Mouse (Mus musculus) CD4-positive, CD25-positive, alpha-beta regulatory T cell, adult 2 months (primary cell): ENCODE measurements around the gene Fam219a.

Source experiments
- DNase-seq: peaks from one replicate; pipeline ENCODE4 v3.0.0-alpha.2; 2012; ENCODE audit warnings: low read depth, low spot score

Fam219a gene

DNA sequence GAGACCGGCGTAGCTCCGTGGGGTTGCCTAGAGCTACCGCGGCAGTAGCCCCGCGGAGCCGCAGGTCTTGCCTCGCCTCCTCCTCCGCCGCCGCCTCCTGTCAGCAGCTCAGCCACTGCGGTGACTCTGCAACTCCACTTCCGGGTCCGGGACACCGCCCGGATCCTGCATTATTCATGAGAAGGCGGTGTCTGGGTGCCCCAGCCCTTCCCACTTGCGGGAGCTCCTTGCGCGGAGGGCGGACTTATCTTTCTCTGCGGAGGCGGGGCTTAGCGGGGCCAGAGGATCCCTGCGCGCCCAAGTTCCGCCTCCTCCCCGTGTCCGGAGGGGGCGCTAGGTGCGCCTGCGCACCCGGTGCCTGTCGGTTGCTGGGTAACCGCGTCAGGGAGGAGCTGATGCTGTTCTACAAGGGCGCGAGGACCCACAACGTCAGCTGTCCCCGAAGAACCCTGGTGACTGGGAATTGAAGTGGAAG lies at the start of gene Fam219a, which contains the start of gene Dnaic1:
Gene Fam219a, minus strand, starts transcription at position 128 of the 475 bp plus-strand sequence.
Gene Dnaic1, plus strand, starts transcription at position 365 of the 475 bp plus-strand sequence.
- DNase-seq: peak; percentile 99

DNA sequence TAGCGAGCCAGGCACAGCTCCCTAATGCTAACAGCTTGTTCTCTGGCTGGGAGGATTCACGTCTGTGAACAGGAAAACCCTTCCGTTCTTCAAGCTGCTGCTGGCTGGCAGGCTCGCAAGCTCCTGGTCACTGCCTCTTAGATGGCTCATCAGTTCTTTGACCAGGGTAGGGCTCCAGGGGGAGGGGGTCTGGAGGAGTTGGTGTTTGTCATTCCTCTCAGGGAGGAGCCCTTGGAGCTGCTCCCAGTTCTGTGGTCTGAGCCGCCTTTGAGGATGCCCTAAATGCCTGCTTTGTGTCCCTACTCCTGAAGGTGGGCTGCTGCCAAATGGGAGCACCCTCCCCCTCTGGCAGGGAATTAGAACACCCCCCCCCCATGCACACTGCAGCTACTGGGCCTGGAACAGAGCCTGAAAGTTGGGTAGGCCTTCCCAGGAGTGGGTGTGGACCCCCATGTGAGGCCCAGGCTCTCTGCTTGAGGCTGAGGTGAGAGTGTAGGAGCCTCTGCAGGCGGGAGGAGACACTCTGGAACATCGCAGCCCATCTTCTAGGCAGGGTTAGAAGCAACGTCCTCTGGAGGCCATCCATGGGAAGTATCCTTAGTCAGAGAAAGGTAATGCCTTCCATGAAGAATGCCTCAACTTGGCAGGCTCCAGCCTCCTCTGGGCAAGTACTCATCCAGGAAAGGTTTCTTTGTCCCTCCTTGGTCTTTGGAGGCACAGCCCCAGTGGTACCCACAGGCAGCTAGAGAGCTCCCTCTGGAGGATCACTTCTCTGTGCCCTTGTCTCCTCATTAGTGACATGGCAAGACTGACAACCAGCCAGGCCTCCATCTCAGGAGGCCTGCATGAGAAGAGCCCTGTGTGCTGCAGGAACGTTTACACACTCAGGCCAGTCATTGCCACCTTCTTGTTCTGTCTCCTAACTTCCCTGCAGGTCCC lies 46.6 kb upstream of the Fam219a start:
- no peak for DNase-seq

DNA sequence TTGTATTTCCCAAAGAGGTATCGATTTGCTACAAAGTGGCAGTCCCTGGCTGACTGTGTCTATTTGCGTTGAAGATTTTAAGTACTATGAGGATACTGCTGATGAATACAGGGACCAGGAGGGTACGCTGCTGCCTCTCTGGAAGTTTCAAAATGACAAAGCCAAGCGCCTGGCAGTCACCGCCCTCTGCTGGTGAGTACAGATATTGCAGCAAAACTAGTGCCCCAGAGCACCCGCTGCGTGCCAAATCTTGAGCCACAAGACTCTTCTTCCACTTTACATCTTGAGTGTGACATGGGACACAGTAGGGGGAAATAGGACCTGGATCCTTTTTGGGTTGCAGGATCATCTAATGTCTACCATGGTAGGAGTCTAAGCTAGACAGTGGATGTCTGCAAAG lies 44.8 kb upstream of the Fam219a start:
- peak; percentile 77 for DNase-seq

- DNase-seq: no peak
Measured at GRCm38 (mm10) chr4:41612166-41612565, 42.8 kb upstream of the Fam219a start.

DNA sequence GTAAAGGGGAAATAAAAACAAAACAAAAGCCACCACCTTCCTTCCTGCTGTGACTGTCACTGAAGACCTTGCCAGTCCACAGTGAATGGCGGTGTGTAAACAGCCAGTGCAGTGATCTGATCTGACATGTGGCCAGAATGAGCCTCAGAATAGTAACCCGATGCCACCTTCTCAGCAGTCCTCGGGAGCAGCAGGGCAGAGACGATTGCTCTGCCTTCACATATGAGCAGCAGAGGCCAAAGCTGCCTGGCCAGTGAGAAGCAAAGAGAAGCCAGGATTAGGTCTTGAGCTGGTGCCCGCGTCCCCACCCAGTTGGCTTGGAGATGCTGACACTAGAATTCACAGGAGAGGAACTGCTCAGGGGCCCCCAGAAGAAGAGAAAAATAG lies 41.2 kb upstream of the Fam219a start:
- no peak for DNase-seq

DNA sequence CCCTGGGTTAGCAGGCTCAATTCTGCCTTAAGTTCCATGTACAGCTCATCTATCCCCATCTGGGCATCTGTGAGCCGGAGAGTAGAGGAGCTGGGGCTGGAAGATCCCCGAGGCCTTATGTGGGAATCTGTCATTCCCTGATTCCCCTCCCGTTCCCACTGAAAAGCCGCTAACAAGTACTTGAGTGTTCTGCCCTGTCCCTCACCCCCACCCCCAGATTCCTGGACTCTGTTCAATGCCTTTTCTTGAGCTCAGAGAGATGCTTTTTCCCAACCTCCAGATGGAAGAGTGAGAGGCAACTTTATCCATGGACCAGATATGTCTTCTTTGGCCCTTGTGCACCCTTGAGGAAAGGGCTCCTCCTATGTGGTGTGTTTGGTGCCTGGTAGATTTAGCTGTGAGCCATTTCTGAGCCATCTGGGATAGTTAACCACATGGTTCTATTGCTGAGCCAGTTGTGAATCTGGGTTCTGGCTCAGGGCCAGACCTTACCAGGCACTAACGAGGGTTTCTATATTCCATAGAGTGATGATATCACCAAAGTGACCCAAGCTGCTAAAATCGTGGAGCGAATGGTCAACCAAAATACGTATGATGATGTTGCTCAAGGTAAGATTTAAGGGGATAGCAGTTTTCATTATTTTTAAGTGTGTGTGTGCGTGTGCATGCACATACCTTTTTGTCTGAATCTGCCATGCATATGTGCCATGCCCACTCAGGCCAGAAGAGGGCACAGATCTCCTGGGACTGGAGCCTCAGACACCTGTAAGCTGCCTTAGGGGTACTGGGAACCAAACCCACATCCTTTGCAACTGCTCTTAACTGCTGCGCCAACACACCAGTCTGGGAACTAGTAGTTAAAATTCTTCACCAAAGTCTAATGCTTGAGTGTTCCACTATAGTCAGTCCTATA lies 40.6 kb upstream of the Fam219a start:
- DNase-seq: peak; percentile 29

GRCm38 (mm10) chr4:41606784-41607183 lies 37.4 kb upstream of the Fam219a start:
- DNase-seq: peak; percentile 34

DNA sequence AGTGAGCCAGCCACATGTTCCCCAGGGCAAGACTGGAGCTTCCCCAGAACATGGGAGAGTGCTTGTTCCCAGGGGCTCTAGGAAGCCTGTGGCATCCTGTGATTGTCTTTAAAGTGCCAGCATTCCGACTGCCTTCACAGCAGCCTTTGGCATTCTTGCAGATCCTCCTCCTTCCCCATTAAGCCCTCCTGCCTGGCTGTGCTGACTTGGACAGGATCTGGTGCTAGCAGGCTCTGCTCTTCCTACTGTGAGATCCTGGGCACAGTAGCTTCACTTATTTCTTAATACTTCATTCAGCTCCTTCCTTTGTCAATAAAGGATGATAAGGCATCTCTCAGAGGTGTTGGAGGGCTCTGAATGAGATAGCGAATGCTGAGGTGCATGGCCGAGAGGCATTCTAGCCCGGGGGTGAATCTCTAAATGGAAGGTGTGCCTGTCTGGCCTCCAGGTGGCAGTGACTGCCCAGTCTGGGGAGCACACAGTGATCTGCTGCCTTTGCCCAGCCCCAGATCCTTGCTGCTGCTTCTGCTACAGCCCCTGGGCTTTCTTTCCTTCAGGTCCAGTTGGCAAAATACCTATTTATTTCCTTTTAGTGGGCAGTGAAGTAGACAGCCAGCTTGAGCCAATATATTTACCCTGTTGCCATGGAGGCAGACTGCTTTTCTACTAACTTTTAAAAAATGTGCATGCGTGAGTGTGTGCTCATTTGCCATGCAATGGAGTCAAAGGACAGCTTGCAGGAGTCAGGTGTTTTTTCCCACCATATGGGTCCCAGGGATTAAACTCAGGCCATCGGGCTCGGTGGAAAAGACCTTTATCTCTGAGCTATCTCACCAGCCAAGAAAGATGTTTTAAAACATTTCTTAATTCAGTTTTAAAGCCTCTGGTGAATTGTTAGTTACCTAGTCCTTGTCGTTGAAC lies 35.4 kb upstream of the Fam219a start:
- peak; percentile 30 for DNase-seq

DNA sequence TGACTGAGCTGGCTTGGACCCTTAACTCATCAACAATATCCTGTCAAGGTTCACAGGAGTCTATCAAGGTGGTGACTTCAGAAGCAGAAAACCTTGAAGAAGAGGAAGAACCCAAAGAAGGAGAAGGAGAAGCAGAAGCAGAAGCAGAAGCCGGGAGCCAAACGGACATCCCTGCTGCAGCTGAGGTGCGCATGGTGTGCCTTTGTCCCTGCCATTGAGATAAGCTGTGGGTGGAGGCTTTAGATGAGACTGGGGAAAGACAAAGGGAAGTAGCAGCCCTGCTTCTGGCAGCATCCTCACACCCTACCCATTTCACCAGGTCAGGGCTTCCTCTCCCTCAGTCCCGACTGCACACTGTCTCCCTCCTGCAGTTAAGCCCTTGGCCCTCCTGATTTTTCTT lies 33.5 kb upstream of the Fam219a start:
- no peak for DNase-seq

- DNase-seq: no peak
Measured at GRCm38 (mm10) chr4:41583353-41583752, 14.0 kb upstream of the Fam219a start.

DNA sequence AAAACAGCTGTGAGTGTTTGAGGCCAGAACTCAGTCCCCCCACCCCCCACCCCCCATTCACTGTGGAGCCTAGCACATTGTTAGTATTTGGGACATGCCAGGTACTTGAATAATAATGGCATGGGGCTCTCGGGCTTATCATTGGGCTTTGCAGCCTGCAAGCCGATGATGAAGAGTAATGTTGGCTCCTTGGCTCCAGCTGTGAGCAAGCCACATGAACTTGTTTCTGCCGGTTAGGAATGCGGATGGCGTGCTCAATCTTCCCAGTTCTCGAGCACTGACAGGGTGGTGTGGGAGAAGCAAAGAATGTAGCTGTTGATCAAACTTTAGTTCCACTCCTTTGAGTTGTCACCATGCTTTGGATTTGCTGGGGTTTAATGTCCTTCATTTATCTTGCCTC lies 6.6 kb upstream of the Fam219a start:
- no peak for DNase-seq

GRCm38 (mm10) chr4:41573492-41573891 lies 4.2 kb upstream of the Fam219a start:
- no peak for DNase-seq

DNA sequence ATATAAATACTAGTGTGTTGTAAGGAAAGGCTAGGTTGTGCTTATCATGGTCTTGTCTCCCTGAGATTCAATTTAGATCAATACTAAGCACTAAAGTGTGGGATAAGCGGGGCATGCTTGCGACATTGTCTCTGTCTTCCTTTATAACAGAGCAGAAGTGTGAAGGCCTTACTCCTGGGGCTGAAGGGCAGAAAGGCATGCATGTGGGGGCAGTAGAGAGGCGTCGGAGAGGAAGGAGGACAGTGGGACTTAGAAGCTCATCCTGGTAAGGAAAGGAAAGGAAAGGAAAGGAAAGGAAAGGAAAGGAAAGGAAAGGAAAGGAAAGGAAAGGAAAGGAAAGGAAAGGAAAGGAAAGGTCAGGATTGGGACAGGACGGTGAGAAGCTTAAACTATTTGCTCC lies 2.2 kb upstream of the Fam219a start:
- DNase-seq: no peak

- DNase-seq: peak; percentile 49
Measured at GRCm38 (mm10) chr4:41568682-41569410, 492 bp downstream of the Fam219a start.

DNA sequence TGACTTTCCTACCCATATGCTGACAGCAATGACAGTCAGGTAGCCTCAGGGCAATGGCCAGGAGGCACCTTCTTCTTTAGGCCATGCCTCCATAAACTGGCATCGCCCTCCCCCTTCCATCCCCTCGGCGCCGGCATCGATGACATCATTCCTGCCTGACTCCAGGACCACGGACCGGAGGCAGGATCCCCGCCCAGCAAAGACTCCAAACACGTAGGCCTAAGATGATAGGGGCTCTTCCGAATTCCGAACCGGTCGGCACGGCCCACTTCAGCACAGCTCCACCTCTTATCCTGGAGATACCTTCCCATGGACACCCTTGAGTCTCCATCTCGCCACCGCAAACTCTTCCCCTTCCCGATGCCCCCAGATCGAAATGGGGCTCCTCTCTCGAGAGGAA lies 1.1 kb downstream of the Fam219a start:
- DNase-seq: peak; percentile 9

GRCm38 (mm10) chr4:41566123-41566522 lies 3.2 kb downstream of the Fam219a start:
- no peak for DNase-seq

DNA sequence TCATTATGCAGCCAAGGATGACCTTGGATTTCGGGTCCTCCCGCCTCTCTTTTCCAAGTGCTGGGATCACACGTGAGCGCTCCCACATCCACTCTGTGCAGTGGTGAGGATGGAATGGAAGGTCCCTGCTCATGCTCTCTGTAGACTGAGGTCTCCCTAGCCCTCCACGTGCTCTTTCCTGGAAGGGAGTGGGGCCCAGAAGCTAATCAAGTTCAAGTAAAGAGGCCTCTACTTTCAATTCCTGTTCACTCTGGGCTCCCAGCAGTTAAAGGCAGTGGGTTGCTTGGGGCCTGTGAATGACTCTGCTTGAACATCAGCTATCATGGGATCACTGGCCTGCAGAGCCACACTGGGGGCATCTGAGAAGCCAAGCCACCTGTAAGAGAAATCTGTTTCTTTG lies 6.0 kb downstream of the Fam219a start:
- DNase-seq: no peak

- no peak for DNase-seq
Measured at GRCm38 (mm10) chr4:41557092-41557491, 12.2 kb downstream of the Fam219a start.

DNA sequence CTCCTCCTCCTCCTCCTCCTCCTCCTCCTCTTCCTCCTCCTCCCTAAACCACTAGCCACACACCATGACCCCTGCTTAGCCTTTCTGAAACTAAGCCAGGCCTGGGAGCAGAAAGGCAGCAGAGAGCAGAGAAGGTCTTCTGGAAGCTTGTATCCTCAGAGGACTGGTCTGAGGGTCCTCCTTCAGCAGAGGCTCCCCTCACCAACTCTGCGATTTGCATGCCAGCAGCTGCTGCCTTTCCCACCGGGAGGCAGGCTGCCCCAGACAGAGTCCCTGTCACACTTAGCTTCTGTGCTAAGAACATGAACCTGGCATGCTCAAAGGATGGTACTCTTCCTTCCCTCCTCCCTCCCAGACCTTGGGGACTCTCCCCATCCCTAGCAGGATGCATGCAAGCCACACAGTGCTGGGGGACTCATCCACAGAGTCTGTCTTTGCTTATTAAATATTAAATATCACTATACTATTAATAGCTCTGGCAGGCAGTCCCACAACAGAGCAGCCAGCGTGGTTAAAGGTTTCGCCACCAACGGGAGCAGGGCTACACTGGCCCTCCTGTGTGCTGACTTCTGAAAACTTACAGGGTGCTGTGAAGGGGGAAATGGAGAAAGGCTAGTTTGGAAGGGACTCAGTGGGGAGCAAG lies 12.9 kb downstream of the Fam219a start:
- DNase-seq: no peak
